Mouse (Mus musculus) 3T3-L1 (cell line): ENCODE results near the gene Slc27a3.
A peak's percentile ranks its signal among the peaks of the same experiment; 100 is the strongest.

Source experiments
- DNase-seq: peaks from one replicate; pipeline ENCODE4 v3.0.0-alpha.2; 2015; ENCODE audit warnings: low read depth, low spot score

The Slc27a3 gene

GRCm38 (mm10) chr3:90391004-90391403, 1.3 kb upstream of the Slc27a3 start:
- DNase-seq, result no peak

- no peak for DNase-seq
Measured at GRCm38 (mm10) chr3:90388726-90389510, 820 bp downstream of the Slc27a3 start.

GRCm38 (mm10) chr3:90388192-90388591, 1.5 kb downstream of the Slc27a3 start:
- DNase-seq, result no peak

- no peak for DNase-seq
Measured at GRCm38 (mm10) chr3:90387483-90387882, 2.3 kb downstream of the Slc27a3 start.

GRCm38 (mm10) chr3:90386817-90387216, 2.9 kb downstream of the Slc27a3 start:
- no peak for DNase-seq

- DNase-seq, result no peak
Measured at GRCm38 (mm10) chr3:90384851-90385375, 4.8 kb downstream of the Slc27a3 start.

GRCm38 (mm10) chr3:90383690-90384089, 6.0 kb downstream of the Slc27a3 start:
- DNase-seq, result no peak

- DNase-seq, result no peak
Measured at GRCm38 (mm10) chr3:90381727-90382126, 8.0 kb downstream of the Slc27a3 start.

GRCm38 (mm10) chr3:90378496-90378895, 11.2 kb downstream of the Slc27a3 start:
- DNase-seq, result no peak

- peak; percentile 65 for DNase-seq
Measured at GRCm38 (mm10) chr3:90376247-90376585, 13.5 kb downstream of the Slc27a3 start.

GRCm38 (mm10) chr3:90375562-90376246, 14.0 kb downstream of the Slc27a3 start:
- DNase-seq, result no peak

- peak; percentile 70 for DNase-seq
Measured at GRCm38 (mm10) chr3:90374368-90374767, 15.4 kb downstream of the Slc27a3 start.

- peak; percentile 94 for DNase-seq
Measured at GRCm38 (mm10) chr3:90373432-90374028, 16.2 kb downstream of the Slc27a3 start.

GRCm38 (mm10) chr3:90372817-90373216, 16.9 kb downstream of the Slc27a3 start:
- no peak for DNase-seq

GRCm38 (mm10) chr3:90371857-90372256, 17.9 kb downstream of the Slc27a3 start:
- no peak for DNase-seq

- no peak for DNase-seq
Measured at GRCm38 (mm10) chr3:90369041-90369440, 20.7 kb downstream of the Slc27a3 start.

- DNase-seq, result no peak
Measured at GRCm38 (mm10) chr3:90367001-90367632, 22.6 kb downstream of the Slc27a3 start.

- peak; percentile 13 for DNase-seq
Measured at GRCm38 (mm10) chr3:90362346-90362745, 27.4 kb downstream of the Slc27a3 start.

- no peak for DNase-seq
Measured at GRCm38 (mm10) chr3:90361476-90361875, 28.3 kb downstream of the Slc27a3 start.

- DNase-seq, result no peak
Measured at GRCm38 (mm10) chr3:90359230-90359629, 30.5 kb downstream of the Slc27a3 start.

GRCm38 (mm10) chr3:90357959-90358358, 31.8 kb downstream of the Slc27a3 start:
- DNase-seq, result no peak

GRCm38 (mm10) chr3:90347847-90348246, 41.9 kb downstream of the Slc27a3 start:
- peak; percentile 42 for DNase-seq
